Comparison of ENCODE assay signal across 7 mouse cellular contexts in genomic region chr5:37289236-37289635, GRCm38 (mm10). TPM values are rescaled to one million over a fixed set of nuclear protein-coding genes. Genes with fewer than 3 reads are reported as not detected.
DNase-seq lines count a peak whose midpoint lies in the region; ATAC-seq and TF ChIP-seq lines count a peak whose summit lies in the region.

No protein-coding gene starts in this region.

- no peak for TF ChIP-seq POLR2A in liver, adult 2 months (IDR thresholded peaks at IDR 0.05; ENCODE audit: extremely low read depth, insufficient read depth, low read length)

- no peak overlapping the region for H3K27ac ChIP-seq in liver, adult 2 months (replicated peaks; ENCODE audit: insufficient read depth, low read depth, low read length)
- no peak overlapping the region for H3K27ac ChIP-seq in liver, embryonic 12.5 days
- H3K27ac ChIP-seq in embryonic facial prominence, embryonic 11.5 days (replicated peaks; ENCODE audit: low read depth, low read length) = no peak overlapping the region
- no peak overlapping the region for H3K27ac ChIP-seq in stomach, postnatal 0 days (replicated peaks)

- WGBS in liver, adult 2 months = 12% methylated on average over 3 of the region's 3 CpGs
- 16% methylated on average over 3 of the region's 3 CpGs for WGBS in liver, embryonic 12.5 days (ENCODE audit: insufficient replicate concordance)
- WGBS in embryonic facial prominence, embryonic 11.5 days = 13% methylated on average over 3 of the region's 3 CpGs
- WGBS in stomach, postnatal 0 days = 9% methylated on average over 3 of the region's 3 CpGs

- H3K79me2 ChIP-seq in liver, adult 2 months (ENCODE audit: control insufficient read depth, insufficient read depth, low read length) = no peaks in the 10 kb centered on the region

- no peak for TF ChIP-seq EP300 in stomach, postnatal 0 days (optimal IDR thresholded peaks at IDR 0.05)

- H3K4me1 ChIP-seq in liver, adult 2 months (ENCODE audit: control insufficient read depth, insufficient read depth, low read length) = no peaks in the 10 kb centered on the region
- H3K4me1 ChIP-seq in liver, embryonic 12.5 days = no peaks in the 10 kb centered on the region
- H3K4me1 ChIP-seq in embryonic facial prominence, embryonic 11.5 days (ENCODE audit: control insufficient read depth, insufficient read depth, low read length) = no peaks in the 10 kb centered on the region
- no peaks in the 10 kb centered on the region for H3K4me1 ChIP-seq in stomach, postnatal 0 days (replicated peaks; ENCODE audit: control insufficient read depth, insufficient read depth)

- no peaks in the 10 kb centered on the region for H3K36me3 ChIP-seq in liver, adult 2 months (ENCODE audit: control insufficient read depth, insufficient read depth, low read length)
- no peaks in the 10 kb centered on the region for H3K36me3 ChIP-seq in liver, embryonic 12.5 days
- H3K36me3 ChIP-seq in embryonic facial prominence, embryonic 11.5 days (replicated peaks; ENCODE audit: control insufficient read depth, insufficient read depth, low read depth, low read length) = no peaks in the 10 kb centered on the region
- H3K36me3 ChIP-seq in stomach, postnatal 0 days (ENCODE audit: control insufficient read depth, insufficient read depth, low read length) = no peaks in the 10 kb centered on the region

- H3K9ac ChIP-seq in liver, adult 2 months (ENCODE audit: low read depth, low read length) = no peak overlapping the region
- no peak overlapping the region for H3K9ac ChIP-seq in liver, embryonic 12.5 days
- H3K9ac ChIP-seq in embryonic facial prominence, embryonic 11.5 days (replicated peaks; ENCODE audit: low read length) = no peak overlapping the region
- no peak overlapping the region for H3K9ac ChIP-seq in stomach, postnatal 0 days (ENCODE audit: low read length)

- no peaks in the 10 kb centered on the region for H3K9me3 ChIP-seq in liver, embryonic 12.5 days (replicated peaks)
- no peaks in the 10 kb centered on the region for H3K9me3 ChIP-seq in embryonic facial prominence, embryonic 11.5 days (replicated peaks; ENCODE audit: control insufficient read depth, low read length)
- no peaks in the 10 kb centered on the region for H3K9me3 ChIP-seq in stomach, postnatal 0 days (ENCODE audit: control insufficient read depth, low read length)

- H3K4me2 ChIP-seq in liver, embryonic 12.5 days = no peak overlapping the region
- H3K4me2 ChIP-seq in embryonic facial prominence, embryonic 11.5 days (ENCODE audit: low read depth, low read length) = no peak overlapping the region
- H3K4me2 ChIP-seq in stomach, postnatal 0 days (replicated peaks; ENCODE audit: low read depth) = no peak overlapping the region

- DNase-seq in liver, adult 2 months (ENCODE audit: extremely low read depth, low read depth, low spot score) = peak; percentile 17
- DNase-seq in adrenal gland, postnatal 36 days = peak; percentile 35 to 51
- peak; percentile 75 for DNase-seq in embryonic facial prominence, embryonic 11.5 days (ENCODE audit: low spot score)
- DNase-seq in kidney, postnatal 10 days = peak; percentile 56
- DNase-seq in mesoderm, embryonic 11.5 days (ENCODE audit: low read depth, low spot score) = peak; percentile 67
- DNase-seq in stomach, postnatal 0 days (ENCODE audit: low spot score) = peak; percentile 40

- TF ChIP-seq CTCF in liver, adult 2 months (IDR thresholded peaks at IDR 0.05; ENCODE audit: low read depth, low read length) = peak; percentile 75
- peak; percentile 84 for TF ChIP-seq CTCF in stomach, postnatal 0 days (IDR thresholded peaks at IDR 0.05; ENCODE audit: low read depth)

- no peak overlapping the region for H3K4me3 ChIP-seq in liver, adult 2 months (ENCODE audit: insufficient read depth, low read depth, low read length)
- H3K4me3 ChIP-seq in liver, embryonic 12.5 days = no peak overlapping the region
- H3K4me3 ChIP-seq in embryonic facial prominence, embryonic 11.5 days (ENCODE audit: low read depth, low read length) = no peak overlapping the region
- no peak overlapping the region for H3K4me3 ChIP-seq in stomach, postnatal 0 days (ENCODE audit: low read depth, low read length)

- no peak for ATAC-seq in liver, embryonic 12.5 days
- no peak for ATAC-seq in embryonic facial prominence, embryonic 11.5 days (replicated peaks; ENCODE audit: insufficient number of reproducible peaks, low FRiP score, low TSS enrichment, low read depth)
- ATAC-seq in stomach, postnatal 0 days (ENCODE audit: low FRiP score, low TSS enrichment) = 0 out of 2 replicates have a peak, but pooled peaks have one; percentile 11

- no peaks in the 10 kb centered on the region for H3K27me3 ChIP-seq in liver, adult 2 months (ENCODE audit: control insufficient read depth, insufficient read depth, low read length)
- H3K27me3 ChIP-seq in liver, embryonic 12.5 days (replicated peaks) = no peaks in the 10 kb centered on the region
- no peaks in the 10 kb centered on the region for H3K27me3 ChIP-seq in embryonic facial prominence, embryonic 11.5 days (ENCODE audit: control insufficient read depth, insufficient read depth, low read length)
- no peaks in the 10 kb centered on the region for H3K27me3 ChIP-seq in stomach, postnatal 0 days (ENCODE audit: control insufficient read depth, insufficient read depth, low read length)

RNA-seq across cellular contexts. Expression of gene Evc, which starts 47.5 kb away (rescaled TPM):
- total RNA-seq in liver, adult 2 months (2014; rRNA removed) = 4.2 and 5.6 TPM in 2 replicates
- 2.3 and 5.9 TPM in 2 replicates for polyA plus RNA-seq in liver, adult 2 months (2012; rRNA removed)
- polyA plus RNA-seq in liver, embryonic 12.5 days (2016; fragmentation: Nextera tagmentation; extraction: Ambion mirVana) = 2.9 and 4.3 TPM in 2 replicates
- 10 to 100 TPM in 1 of 2 experiments, 1 to 10 TPM in 1; 9.2 to 11.1 TPM for total RNA-seq in adrenal gland, postnatal 36 days (2021)
- polyA plus RNA-seq in embryonic facial prominence, embryonic 11.5 days (2014; fragmentation: Nextera tagmentation; extraction: Ambion mirVana) = 15.7 and 17.7 TPM in 2 replicates
- 3.8 and 4.5 TPM in 2 replicates for polyA plus RNA-seq in stomach, postnatal 0 days (2015; fragmentation: Nextera tagmentation; extraction: Ambion mirVana)

RNA-seq across cellular contexts. Expression of gene Crmp1, which starts 47.5 kb away (rescaled TPM):
- not detected in 2 replicates for total RNA-seq in liver, adult 2 months (2014; rRNA removed)
- polyA plus RNA-seq in liver, adult 2 months (2012; rRNA removed) = 0.02 TPM in 1 of 2 replicates, not detected in the other
- polyA plus RNA-seq in liver, embryonic 12.5 days (2016; fragmentation: Nextera tagmentation; extraction: Ambion mirVana) = 2.4 and 2.7 TPM in 2 replicates
- total RNA-seq in adrenal gland, postnatal 36 days (2021) = 1 to 10 TPM; 5.2 to 6.6 TPM
- polyA plus RNA-seq in embryonic facial prominence, embryonic 11.5 days (2014; fragmentation: Nextera tagmentation; extraction: Ambion mirVana) = 82.9 and 96.6 TPM in 2 replicates
- polyA plus RNA-seq in stomach, postnatal 0 days (2015; fragmentation: Nextera tagmentation; extraction: Ambion mirVana) = 6.8 and 8.5 TPM in 2 replicates

RNA-seq across cellular contexts. Expression of gene Evc2, which starts 49.1 kb away (rescaled TPM):
- 1.7 and 2.1 TPM in 2 replicates for total RNA-seq in liver, adult 2 months (2014; rRNA removed)
- polyA plus RNA-seq in liver, adult 2 months (2012; rRNA removed) = 1.3 and 5.1 TPM in 2 replicates
- polyA plus RNA-seq in liver, embryonic 12.5 days (2016; fragmentation: Nextera tagmentation; extraction: Ambion mirVana) = 5.1 and 5.8 TPM in 2 replicates
- 10 to 100 TPM; 15.1 to 19.1 TPM for total RNA-seq in adrenal gland, postnatal 36 days (2021)
- 14.0 and 16.0 TPM in 2 replicates for polyA plus RNA-seq in embryonic facial prominence, embryonic 11.5 days (2014; fragmentation: Nextera tagmentation; extraction: Ambion mirVana)
- polyA plus RNA-seq in stomach, postnatal 0 days (2015; fragmentation: Nextera tagmentation; extraction: Ambion mirVana) = 4.0 and 4.2 TPM in 2 replicates

Comparison
In these comparisons a context has a peak if more than half of its experiments do, and no peak if none do; other contexts are left out.
1. DNase-seq: peak in every context shown above with its lines; median percentile 75 in embryonic facial prominence, embryonic 11.5 days; 67 in mesoderm, embryonic 11.5 days; 56 in kidney, postnatal 10 days; 43 in adrenal gland, postnatal 36 days; 40 in stomach, postnatal 0 days; 17 in liver, adult 2 months.